Mouse (Mus musculus) spleen, adult 2 months (tissue): ENCODE results near the gene C9.

Source experiments
- CTCF ChIP-seq: fragments of 200-500 bp; IDR thresholded peaks from 2 replicates; pipeline ENCODE4 v1.5.1; 2011; ENCODE audit warnings: mild to moderate bottlenecking, inconsistent platforms; ENCODE audit not compliant: insufficient read depth, insufficient read length, insufficient replicate concordance; ENCODE audit errors: extremely low read depth
- POLR2A ChIP-seq: fragments of 200-500 bp; IDR thresholded peaks from 2 replicates; pipeline ENCODE4 v1.6.1; 2011; ENCODE audit warnings: low read depth, low read length, inconsistent platforms

GRCm38 (mm10) chr15:6410161-6410560, 35.0 kb upstream of the C9 start:
- no peak for TF ChIP-seq POLR2A
- no peak for TF ChIP-seq CTCF
